Comparison of ENCODE assay signal across 18 mouse cellular contexts in the genomic region with DNA sequence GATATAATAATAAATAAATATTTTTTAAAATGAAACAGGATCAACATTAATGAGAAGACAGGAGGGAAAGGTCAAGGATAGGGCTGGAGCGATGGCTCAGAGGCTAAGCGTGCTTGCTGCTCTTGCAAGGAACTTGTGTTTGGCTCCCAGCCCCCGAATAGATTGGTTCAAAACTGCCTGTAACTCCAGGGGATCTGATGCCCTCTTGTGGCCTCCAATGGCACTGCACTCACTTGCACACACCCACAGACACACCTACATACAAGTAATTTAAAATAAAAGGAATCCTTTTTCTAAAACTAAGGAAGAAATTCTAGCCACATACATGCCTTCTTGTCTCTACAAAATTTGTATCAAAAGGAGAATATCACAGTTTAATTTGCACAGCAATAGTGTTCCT. TPM values are rescaled to one million over a fixed set of nuclear protein-coding genes. Genes with fewer than 3 reads are reported as not detected.
DNase-seq lines count a peak whose midpoint lies in the region; ATAC-seq and TF ChIP-seq lines count a peak whose summit lies in the region.
"Had no signal": no experiment of that assay in that cellular context is flagged by ENCODE, and none has a peak within 500 bp of the region (broad histone marks: within the 10 kb centered on the region; RNA-seq: fewer than 3 reads in every experiment).

No protein-coding gene starts in this region.

- no peak for TF ChIP-seq POLR2A in testis, adult 2 months (IDR thresholded peaks at IDR 0.05; ENCODE audit: control insufficient read depth, low read depth, low read length)

- 92% methylated on average over 3 of the region's 3 CpGs for WGBS in intestine, postnatal 0 days
- WGBS in intestine, embryonic 15.5 days, result 94% methylated on average over 3 of the region's 3 CpGs

- no peak for ATAC-seq in intestine, postnatal 0 days
- ATAC-seq in intestine, embryonic 15.5 days, result no peak

- no peaks in the 10 kb centered on the region for H3K9me3 ChIP-seq in intestine, postnatal 0 days (ENCODE audit: control insufficient read depth)
- no peaks in the 10 kb centered on the region for H3K9me3 ChIP-seq in intestine, embryonic 15.5 days
- H3K9me3 ChIP-seq: hindbrain, embryonic 12.5 days; liver, embryonic 13.5 days; neural tube, embryonic 15.5 days had no signal

- no peak overlapping the region for H3K4me2 ChIP-seq in intestine, postnatal 0 days (replicated peaks; ENCODE audit: low read depth)
- no peak overlapping the region for H3K4me2 ChIP-seq in intestine, embryonic 15.5 days (replicated peaks)
- H3K4me2 ChIP-seq: hindbrain, embryonic 12.5 days; liver, embryonic 13.5 days; neural tube, embryonic 15.5 days had no signal

- H3K9ac ChIP-seq in intestine, postnatal 0 days (ENCODE audit: low read depth, low read length), result no peak overlapping the region
- H3K9ac ChIP-seq in intestine, embryonic 15.5 days, result no peak overlapping the region
- H3K9ac ChIP-seq: hindbrain, embryonic 12.5 days; liver, embryonic 13.5 days; neural tube, embryonic 15.5 days had no signal

- no peaks in the 10 kb centered on the region for H3K4me1 ChIP-seq in intestine, postnatal 0 days (replicated peaks; ENCODE audit: control insufficient read depth, insufficient read depth, low read length)
- H3K4me1 ChIP-seq in intestine, embryonic 15.5 days (replicated peaks), result no peaks in the 10 kb centered on the region
- no peaks in the 10 kb centered on the region for H3K4me1 ChIP-seq in testis, adult 2 months (ENCODE audit: control insufficient read depth, insufficient read depth, low read length)
- H3K4me1 ChIP-seq: hindbrain, embryonic 12.5 days; liver, embryonic 13.5 days; neural tube, embryonic 15.5 days had no signal

- DNase-seq in testis, postnatal 14 days (ENCODE audit: low spot score), result no peak
- DNase-seq in ZHBTc4 (ENCODE audit: low read depth, low spot score), result peak; percentile 73
- DNase-seq in right cerebral cortex, postnatal 4 days, result no peak
- DNase-seq in adrenal gland, adult 8-10 months, result no peak
- DNase-seq: cerebellum, adult 2 months; gastrocnemius, postnatal 36 days; kidney, adult 18-20 months; liver, embryonic 13.5 days; retina, postnatal 1 day had no signal

- H3K27me3 ChIP-seq in intestine, postnatal 0 days (replicated peaks; ENCODE audit: control insufficient read depth, insufficient read depth, low read length), result no peaks in the 10 kb centered on the region; the same call in 1 of the 2 replicates
- no peaks in the 10 kb centered on the region; the same call in 1 of the 2 replicates for H3K27me3 ChIP-seq in intestine, embryonic 15.5 days (replicated peaks)
- H3K27me3 ChIP-seq in testis, adult 2 months (ENCODE audit: control insufficient read depth, insufficient read depth, low read length), result no peaks in the 10 kb centered on the region
- H3K27me3 ChIP-seq: liver, embryonic 13.5 days; neural tube, embryonic 15.5 days had no signal

- TF ChIP-seq CTCF in intestine, postnatal 0 days (IDR thresholded peaks at IDR 0.05; ENCODE audit: low read depth), result peak; percentile 50
- peak; percentile 63; the same call in 1 of the 2 replicates for TF ChIP-seq CTCF in testis, adult 2 months (IDR thresholded peaks at IDR 0.05; ENCODE audit: control insufficient read depth, insufficient read depth, insufficient replicate concordance, low read depth, low read length)

- H3K27ac ChIP-seq in intestine, postnatal 0 days (ENCODE audit: low read depth, low read length), result no peak overlapping the region
- H3K27ac ChIP-seq in intestine, embryonic 15.5 days, result no peak overlapping the region
- H3K27ac ChIP-seq in testis, adult 2 months (ENCODE audit: control insufficient read depth, insufficient read depth, low read depth, low read length), result no peak overlapping the region
- H3K27ac ChIP-seq: hindbrain, embryonic 12.5 days; liver, embryonic 13.5 days; macrophage; neural tube, embryonic 15.5 days had no signal

- no peaks in the 10 kb centered on the region for H3K36me3 ChIP-seq in intestine, postnatal 0 days (ENCODE audit: control insufficient read depth, insufficient read depth)
- no peaks in the 10 kb centered on the region for H3K36me3 ChIP-seq in intestine, embryonic 15.5 days
- no peaks in the 10 kb centered on the region for H3K36me3 ChIP-seq in testis, adult 2 months (ENCODE audit: control insufficient read depth, insufficient read depth, low read length)
- H3K36me3 ChIP-seq: hindbrain, embryonic 12.5 days; liver, embryonic 13.5 days; neural tube, embryonic 15.5 days had no signal

- H3K4me3 ChIP-seq in intestine, postnatal 0 days (ENCODE audit: low read depth, low read length), result no peak overlapping the region
- no peak overlapping the region for H3K4me3 ChIP-seq in intestine, embryonic 15.5 days (replicated peaks)
- no peak overlapping the region for H3K4me3 ChIP-seq in testis, adult 2 months (ENCODE audit: control insufficient read depth, low read depth, low read length)
- H3K4me3 ChIP-seq: hindbrain, embryonic 12.5 days; liver, embryonic 13.5 days; neural tube, embryonic 15.5 days had no signal

RNA-seq across cellular contexts. Expression of gene Mc3r, which starts 20.5 kb away (rescaled TPM):
- not detected in 2 replicates for polyA plus RNA-seq in intestine, postnatal 0 days (2015; fragmentation: Nextera tagmentation; extraction: Ambion mirVana)
- polyA plus RNA-seq in intestine, embryonic 15.5 days (2015; fragmentation: Nextera tagmentation; extraction: Ambion mirVana), result not detected in 2 replicates
- not detected in 2 replicates for polyA plus RNA-seq in testis, adult 2 months (2012; rRNA removed)
- not detected for total RNA-seq in adrenal gland, adult 8-10 months (2022)
- total RNA-seq: gastrocnemius, postnatal 36 days; monocyte, adult 5-6 weeks had no signal
- polyA plus RNA-seq: heart, embryonic 14.5 days; hindbrain, embryonic 12.5 days; macrophage; spleen, adult 2 months had no signal
